Mouse (Mus musculus) forebrain, embryonic 16.5 days (tissue): ENCODE data around the gene Frmd5. TPM values are rescaled to one million over a fixed set of nuclear protein-coding genes. Genes with fewer than 3 reads are reported as not detected.

Experiments
- ATAC-seq: fragments of 200-750 bp; cut with Nextera tagmentation; 2 replicates; pipeline ENCODE4 v1.8.0; 2017; ENCODE audit warnings: mild to moderate bottlenecking, moderate library complexity
- H3K27ac ChIP-seq: fragments of 300-500 bp; sonication (generic); 2 replicates; pipeline ENCODE4 v1.5.1; 2014; ENCODE audit warnings: low read length, control low read depth
- H3K27me3 ChIP-seq: fragments of 300-500 bp; sonication (generic); replicated peaks from 2 replicates; pipeline ENCODE4 v1.6.1; 2014; ENCODE audit warnings: low read length; ENCODE audit not compliant: control insufficient read depth, insufficient read depth
- H3K36me3 ChIP-seq: fragments of 300-500 bp; sonication (generic); 2 replicates; pipeline ENCODE4 v1.6.1; 2014; ENCODE audit not compliant: control insufficient read depth, insufficient read depth
- H3K4me1 ChIP-seq: fragments of 300-500 bp; sonication (generic); replicated peaks from 2 replicates; pipeline ENCODE4 v1.6.1; 2014; ENCODE audit warnings: low read length; ENCODE audit not compliant: control insufficient read depth, insufficient read depth
- H3K4me2 ChIP-seq: fragments of 300-500 bp; sonication (generic); 2 replicates; pipeline ENCODE4 v1.6.1; 2014; ENCODE audit warnings: mild to moderate bottlenecking, low read length, control low read depth
- H3K4me3 ChIP-seq: fragments of 300-500 bp; sonication (generic); replicated peaks from 2 replicates; pipeline ENCODE4 v1.5.1; 2014; ENCODE audit warnings: mild to moderate bottlenecking, low read length, control low read depth
- H3K9ac ChIP-seq: fragments of 300-500 bp; sonication (generic); replicated peaks from 2 replicates; pipeline ENCODE4 v1.6.1; 2014; ENCODE audit warnings: low read depth, low read length, control low read depth
- H3K9me3 ChIP-seq: fragments of 300-500 bp; sonication (generic); 2 replicates; pipeline ENCODE4 v1.6.1; 2016; ENCODE audit warnings: low read length; ENCODE audit not compliant: control insufficient read depth
- WGBS: fragments of 180-500 bp; shearing (Covaris S2); extraction: QIAGEN DNeasy Blood & Tissue Kit; methylation state at CpG from one replicate; pipeline ENCODE4 v1.1.7; 2014; 5-methylcytosine and 5-hydroxymethylcytosine counted together
- polyA plus RNA-seq: library from polyadenylated mRNA; unstranded; fragments of >200 nt; fragmentation: Nextera tagmentation; extraction: Ambion mirVana; gene quantifications from 2 replicates; pipeline ENCODE4 v1.2.1, GENCODE M21; 2015

Gene Frmd5
- polyA plus RNA-seq, 1 experiment from 2014 or later = 34.9 TPM

- ATAC-seq = peak; percentile 57
- H3K4me1 ChIP-seq = peaks cover 23% of the 10 kb centered on the region
- no peak overlapping the region for H3K4me3 ChIP-seq
- H3K27me3 ChIP-seq = no peaks in the 10 kb centered on the region
- no peaks in the 10 kb centered on the region for H3K36me3 ChIP-seq
- H3K9me3 ChIP-seq = no peaks in the 10 kb centered on the region
- no peak overlapping the region for H3K4me2 ChIP-seq
- WGBS = 38% methylated on average over 6 of the region's 6 CpGs
- no peak overlapping the region for H3K9ac ChIP-seq
- peak overlapping the region; percentile 25 for H3K27ac ChIP-seq
Observed at GRCm38 (mm10) chr2:121660461-121661159, 146.3 kb downstream of the Frmd5 start.

GRCm38 (mm10) chr2:121659350-121659749 lies 147.5 kb downstream of the Frmd5 start:
- Histone ChIP-seq H3K27me3 (no peaks in the 10 kb centered on the region), H3K4me1 (peaks cover 20% of the 10 kb centered on the region), H3K9me3 (no peaks in the 10 kb centered on the region), H3K4me2 (no peak overlapping the region), H3K9ac (no peak overlapping the region), H3K36me3 (no peaks in the 10 kb centered on the region), H3K27ac (no peak overlapping the region), H3K4me3 (no peak overlapping the region)
- WGBS = 89% methylated on average over 4 of the region's 4 CpGs
- no peak for ATAC-seq

- Histone ChIP-seq H3K27me3 (no peaks in the 10 kb centered on the region), H3K4me3 (no peak overlapping the region), H3K9ac (no peak overlapping the region), H3K4me2 (no peak overlapping the region), H3K27ac (no peak overlapping the region), H3K4me1 (peaks cover 20% of the 10 kb centered on the region), H3K36me3 (no peaks in the 10 kb centered on the region), H3K9me3 (no peaks in the 10 kb centered on the region)
- no peak for ATAC-seq
- 71% methylated on average over 5 of the region's 5 CpGs for WGBS
Observed at GRCm38 (mm10) chr2:121658123-121658767, 148.6 kb downstream of the Frmd5 start.

GRCm38 (mm10) chr2:121655966-121656365 lies 150.9 kb downstream of the Frmd5 start:
- WGBS = 86% methylated on average over 6 of the region's 6 CpGs
- Histone ChIP-seq H3K27ac (no peak overlapping the region), H3K4me1 (peaks cover 10% of the 10 kb centered on the region), H3K4me3 (no peak overlapping the region), H3K4me2 (no peak overlapping the region), H3K9me3 (no peaks in the 10 kb centered on the region), H3K27me3 (no peaks in the 10 kb centered on the region), H3K9ac (no peak overlapping the region), H3K36me3 (no peaks in the 10 kb centered on the region)
- no peak for ATAC-seq

- Histone ChIP-seq H3K4me3 (no peak overlapping the region), H3K27me3 (no peaks in the 10 kb centered on the region), H3K4me1 (peaks cover 3% of the 10 kb centered on the region; the same call in 1 of the 2 replicates), H3K9me3 (no peaks in the 10 kb centered on the region), H3K27ac (no peak overlapping the region), H3K9ac (no peak overlapping the region), H3K36me3 (no peaks in the 10 kb centered on the region), H3K4me2 (no peak overlapping the region)
- WGBS = 77% methylated on average over 8 of the region's 8 CpGs
- no peak for ATAC-seq
Observed at GRCm38 (mm10) chr2:121655106-121655505, 151.8 kb downstream of the Frmd5 start.

GRCm38 (mm10) chr2:121646528-121646927 lies 160.4 kb downstream of the Frmd5 start:
- ATAC-seq = no peak

GRCm38 (mm10) chr2:121642934-121643333 lies 164.0 kb downstream of the Frmd5 start:
- Histone ChIP-seq H3K9me3 (no peaks in the 10 kb centered on the region), H3K27me3 (no peaks in the 10 kb centered on the region), H3K4me2 (no peak overlapping the region), H3K9ac (no peak overlapping the region), H3K36me3 (no peaks in the 10 kb centered on the region), H3K4me3 (no peak overlapping the region), H3K4me1 (peaks cover 17% of the 10 kb centered on the region), H3K27ac (no peak overlapping the region)
- peak; percentile 59; the same call in 1 of the 2 replicates for ATAC-seq
- whole genome bisulfite sequencing = 13% methylated on average over 6 of the region's 6 CpGs

More at GRCm38 (mm10) chr2:121646528-121646927, 160.4 kb downstream of the Frmd5 start:
- Histone ChIP-seq H3K4me2 (no peak overlapping the region), H3K9ac (no peak overlapping the region), H3K27ac (no peak overlapping the region), H3K36me3 (no peaks in the 10 kb centered on the region), H3K4me3 (no peak overlapping the region), H3K27me3 (no peaks in the 10 kb centered on the region), H3K4me1 (peaks cover 8% of the 10 kb centered on the region), H3K9me3 (no peaks in the 10 kb centered on the region)
- 85% methylated on average over 4 of the region's 4 CpGs for WGBS

- Histone ChIP-seq H3K9me3 (no peaks in the 10 kb centered on the region), H3K4me1 (no peaks in the 10 kb centered on the region), H3K27me3 (no peaks in the 10 kb centered on the region), H3K4me3 (no peak overlapping the region), H3K36me3 (no peaks in the 10 kb centered on the region), H3K9ac (no peak overlapping the region), H3K27ac (no peak overlapping the region), H3K4me2 (no peak overlapping the region)
- 63% methylated on average over 4 of the region's 4 CpGs for WGBS
- no peak for ATAC-seq
Observed at GRCm38 (mm10) chr2:121632091-121632490, 174.8 kb downstream of the Frmd5 start.

- no peak overlapping the region for H3K4me3 ChIP-seq
- H3K36me3 ChIP-seq = no peaks in the 10 kb centered on the region
- ATAC-seq = no peak
- no peaks in the 10 kb centered on the region for H3K27me3 ChIP-seq
- H3K4me2 ChIP-seq = no peak overlapping the region
- no peaks in the 10 kb centered on the region for H3K4me1 ChIP-seq
- 82% methylated on average over 5 of the region's 5 CpGs for WGBS
- H3K9ac ChIP-seq = no peak overlapping the region
- H3K9me3 ChIP-seq = no peaks in the 10 kb centered on the region
- no peak overlapping the region for H3K27ac ChIP-seq
Observed at GRCm38 (mm10) chr2:121630286-121630685, 176.6 kb downstream of the Frmd5 start.
